Mouse (Mus musculus) neural tube, embryonic 15.5 days (tissue): ENCODE results near the gene Olfr1233. TPM values are rescaled to one million over a fixed set of nuclear protein-coding genes. Genes with fewer than 3 reads are reported as not detected.

Experiments used
- ATAC-seq: fragments of 200-750 bp; cut with Nextera tagmentation; 2 replicates; pipeline ENCODE4 v1.8.0; 2017; ENCODE audit warnings: mild to moderate bottlenecking, moderate TSS enrichment, moderate library complexity; ENCODE audit not compliant: low FRiP score
- H3K27ac ChIP-seq: fragments of 300-500 bp; sonication (generic); replicated peaks from 2 replicates; pipeline ENCODE4 v1.5.1; 2015; ENCODE audit warnings: mild to moderate bottlenecking, inconsistent platforms
- H3K27me3 ChIP-seq: fragments of 300-500 bp; sonication (generic); replicated peaks from 2 replicates; pipeline ENCODE4 v1.6.1; 2015; ENCODE audit warnings: inconsistent platforms
- H3K36me3 ChIP-seq: fragments of 300-500 bp; sonication (generic); 2 replicates; pipeline ENCODE4 v1.6.1; 2015; ENCODE audit warnings: inconsistent platforms
- H3K4me1 ChIP-seq: fragments of 300-500 bp; sonication (generic); 2 replicates; pipeline ENCODE4 v1.6.1; 2015; ENCODE audit warnings: inconsistent platforms
- H3K4me2 ChIP-seq: fragments of 300-500 bp; sonication (generic); 2 replicates; pipeline ENCODE4 v1.6.1; 2015; ENCODE audit warnings: inconsistent platforms, mild to moderate bottlenecking, moderate library complexity
- H3K4me3 ChIP-seq: fragments of 300-500 bp; sonication (generic); replicated peaks from 2 replicates; pipeline ENCODE4 v1.5.1; 2015; ENCODE audit warnings: mild to moderate bottlenecking, inconsistent platforms
- H3K9ac ChIP-seq: fragments of 300-500 bp; sonication (generic); replicated peaks from 2 replicates; pipeline ENCODE4 v1.6.1; 2015; ENCODE audit warnings: mild to moderate bottlenecking, inconsistent platforms
- H3K9me3 ChIP-seq: fragments of 300-500 bp; sonication (generic); replicated peaks from 2 replicates; pipeline ENCODE4 v1.6.1; 2016; ENCODE audit warnings: inconsistent platforms
- WGBS: fragments of 180-500 bp; shearing (Covaris S2); methylation state at CpG from one replicate; pipeline ENCODE4 v1.1.7; 2015; ENCODE audit warnings: mixed read lengths; 5-methylcytosine and 5-hydroxymethylcytosine counted together
- polyA plus RNA-seq: library from polyadenylated mRNA; unstranded; fragments of >200 nt; fragmentation: Nextera tagmentation; extraction: Ambion mirVana; gene quantifications from 2 replicates; pipeline ENCODE4 v1.2.1, GENCODE M21; 2015

Olfr1233 gene
- not detected in 2 replicates for polyA plus RNA-seq

DNA sequence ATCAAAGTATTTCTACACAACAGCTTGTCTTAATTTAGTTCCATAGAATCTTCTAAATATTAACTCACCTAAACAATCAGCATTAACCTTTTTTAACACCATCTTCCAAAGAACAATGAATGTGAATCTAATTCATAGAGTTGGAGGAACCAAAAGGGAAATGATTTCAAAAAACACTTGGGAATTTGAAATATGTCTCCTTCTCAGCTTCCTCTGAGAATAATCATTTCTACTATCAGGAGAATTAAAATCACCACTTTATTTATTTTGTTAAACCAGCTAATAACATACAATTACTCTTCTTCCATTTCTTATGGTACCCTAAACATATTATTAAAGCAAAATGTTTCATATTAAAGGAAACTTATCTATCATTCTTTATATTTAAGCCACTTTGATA lies at the start of gene Olfr1233:
Olfr1233 (minus strand) TSS at position 101 of the 400 bp plus-strand sequence.
- ATAC-seq, result no peak
- Histone ChIP-seq H3K27ac (no peak within 1 kb of the TSS), H3K9ac (no peak within 1 kb of the TSS), H3K4me3 (no peak within 1 kb of the TSS), H3K4me1 (no peaks in the 10 kb centered on the region), H3K36me3 (no peaks in the 10 kb centered on the region), H3K9me3 (no peaks in the 10 kb centered on the region), H3K4me2 (no peak within 1 kb of the TSS), H3K27me3 (no peaks in the 10 kb centered on the region)

DNA sequence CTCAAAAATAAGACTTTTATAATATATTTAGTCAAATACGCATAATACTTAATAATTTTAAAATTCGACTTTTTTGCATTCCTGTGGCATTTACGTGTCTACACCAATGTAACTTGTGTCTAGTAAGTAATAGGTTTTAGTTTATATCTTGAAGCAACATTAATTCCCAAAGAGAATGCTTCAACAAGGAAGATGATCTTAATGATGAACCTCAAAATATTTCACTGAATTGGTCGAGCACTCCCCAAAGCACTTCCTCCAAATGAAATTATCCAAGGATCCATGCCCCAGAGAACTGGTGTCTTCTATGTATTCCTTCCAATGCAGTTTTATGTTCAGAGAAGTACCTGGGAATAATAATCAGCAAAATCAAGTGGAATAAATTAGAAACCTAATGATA lies 22.6 kb upstream of the Olfr1233 start, which contains the start of gene Olfr1234:
Olfr1234 (minus strand) TSS at position 101 of the 400 bp plus-strand sequence.
- 87% methylated on average over 4 of the region's 4 CpGs for WGBS
- Histone ChIP-seq H3K4me3 (no peak within 1 kb of the TSS), H3K9ac (no peak within 1 kb of the TSS), H3K27ac (no peak within 1 kb of the TSS), H3K9me3 (no peaks in the 10 kb centered on the region), H3K4me1 (no peaks in the 10 kb centered on the region), H3K4me2 (no peak within 1 kb of the TSS), H3K27me3 (no peaks in the 10 kb centered on the region), H3K36me3 (no peaks in the 10 kb centered on the region)
- ATAC-seq, result no peak

DNA sequence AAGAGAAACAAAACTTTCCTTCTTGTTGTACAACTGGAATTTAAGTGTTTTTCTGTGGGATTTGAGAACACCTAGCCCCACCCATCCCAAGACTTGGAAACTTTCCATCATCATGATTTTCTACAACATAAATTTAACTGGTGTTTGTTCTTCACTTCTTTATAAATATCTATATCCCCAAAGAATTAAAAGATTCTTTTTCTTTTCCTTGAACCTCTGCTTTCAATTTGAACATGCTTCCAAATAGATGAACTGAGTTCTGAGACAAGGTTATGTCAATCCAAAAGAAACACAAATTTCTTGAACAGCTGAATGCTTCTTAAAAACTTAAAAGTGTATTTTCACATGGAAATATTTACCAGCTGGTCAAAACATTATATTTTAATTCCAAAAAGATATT lies 12.6 kb downstream of the Olfr1233 start, which contains the start of gene Olfr1232:
Olfr1232 (minus strand) TSS at position 101 of the 400 bp plus-strand sequence.
- Histone ChIP-seq H3K27me3 (no peaks in the 10 kb centered on the region), H3K27ac (no peak within 1 kb of the TSS), H3K4me3 (no peak within 1 kb of the TSS), H3K36me3 (no peaks in the 10 kb centered on the region), H3K4me1 (no peaks in the 10 kb centered on the region), H3K4me2 (no peak within 1 kb of the TSS), H3K9ac (no peak within 1 kb of the TSS), H3K9me3 (no peaks in the 10 kb centered on the region)
- no peak for ATAC-seq

DNA sequence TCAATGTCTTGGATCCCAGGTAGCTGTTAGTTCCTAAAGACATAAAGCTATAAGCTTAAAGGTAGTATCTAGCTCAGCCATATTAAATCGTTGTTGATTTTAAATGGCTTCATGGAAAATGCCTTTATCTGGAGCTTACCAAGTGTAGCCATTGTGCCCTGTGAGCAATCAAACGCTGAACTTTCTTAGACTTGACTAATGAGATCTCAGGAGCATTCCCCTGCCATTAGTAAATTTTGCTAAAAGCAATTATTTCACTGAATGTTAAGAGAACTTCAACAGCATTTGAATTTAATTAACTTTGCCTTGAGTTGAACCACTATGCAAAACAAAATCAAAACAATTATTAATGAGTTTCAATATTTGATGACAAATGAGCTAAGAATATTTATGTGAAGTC lies 35.2 kb downstream of the Olfr1233 start, which contains the start of gene Olfr1231:
Olfr1231 (minus strand) TSS at position 101 of the 400 bp plus-strand sequence.
- H3K27me3 ChIP-seq, result no peaks in the 10 kb centered on the region
- 80% methylated on average over 2 of the region's 2 CpGs for WGBS
- H3K9ac ChIP-seq, result no peak within 1 kb of the TSS
- H3K4me2 ChIP-seq, result no peak within 1 kb of the TSS
- no peak within 1 kb of the TSS for H3K4me3 ChIP-seq
- no peaks in the 10 kb centered on the region for H3K36me3 ChIP-seq
- H3K27ac ChIP-seq, result no peak within 1 kb of the TSS
- H3K4me1 ChIP-seq, result no peaks in the 10 kb centered on the region
- no peak for ATAC-seq
- no peaks in the 10 kb centered on the region for H3K9me3 ChIP-seq

DNA sequence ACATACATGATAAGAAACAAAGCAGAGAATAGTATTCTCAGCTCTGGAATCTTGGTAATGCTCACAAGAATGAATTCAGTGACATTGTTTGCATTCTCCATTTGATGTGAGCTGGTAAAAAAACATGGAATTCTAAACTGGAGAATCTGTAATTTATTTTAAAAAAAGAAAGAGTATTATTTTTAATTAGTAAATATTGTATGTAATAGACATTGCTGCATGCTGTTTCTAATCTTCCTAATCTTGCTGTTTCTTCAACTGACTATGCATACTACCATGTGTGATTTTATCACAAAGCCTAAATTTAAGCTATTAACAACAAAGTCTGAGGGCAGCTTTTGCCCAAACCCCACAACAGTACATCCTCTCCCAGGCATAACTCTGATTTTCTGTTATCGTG lies 45.0 kb downstream of the Olfr1233 start, which contains the start of gene Olfr1230:
Olfr1230 (minus strand) TSS at position 101 of the 400 bp plus-strand sequence.
- H3K9ac ChIP-seq, result no peak within 1 kb of the TSS
- no peak within 1 kb of the TSS for H3K4me3 ChIP-seq
- H3K9me3 ChIP-seq, result no peaks in the 10 kb centered on the region
- 93% methylated on average over 1 of the region's 1 CpGs for WGBS
- H3K4me2 ChIP-seq, result no peak within 1 kb of the TSS
- H3K4me1 ChIP-seq, result no peaks in the 10 kb centered on the region
- H3K27ac ChIP-seq, result no peak within 1 kb of the TSS
- H3K27me3 ChIP-seq, result no peaks in the 10 kb centered on the region
- H3K36me3 ChIP-seq, result no peaks in the 10 kb centered on the region
- no peak for ATAC-seq

DNA sequence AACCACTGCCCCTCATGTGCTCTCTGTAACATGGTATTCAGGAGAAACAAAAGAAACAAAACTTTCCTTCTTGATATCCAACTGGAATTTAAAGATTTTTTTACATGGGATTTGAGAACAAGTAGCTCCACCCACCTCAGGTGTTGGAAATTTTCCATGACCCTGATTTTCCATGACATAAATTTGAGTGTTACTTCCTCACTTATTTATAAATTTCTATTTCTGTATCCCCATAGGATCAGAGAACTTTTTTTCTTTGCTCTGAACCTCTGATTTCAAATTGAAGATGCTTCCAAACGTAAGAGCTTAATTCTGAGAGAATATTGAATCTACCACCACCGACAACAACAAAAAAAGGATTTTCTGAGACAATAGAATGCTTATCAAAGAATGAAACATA lies 54.3 kb downstream of the Olfr1233 start, which contains the start of gene Olfr1229:
Olfr1229 (minus strand) TSS at position 101 of the 400 bp plus-strand sequence.
- Histone ChIP-seq H3K9ac (no peak within 1 kb of the TSS), H3K36me3 (no peaks in the 10 kb centered on the region), H3K27me3 (no peaks in the 10 kb centered on the region), H3K4me2 (no peak within 1 kb of the TSS), H3K9me3 (no peaks in the 10 kb centered on the region; the same call in 1 of the 2 replicates), H3K4me3 (no peak within 1 kb of the TSS), H3K4me1 (no peaks in the 10 kb centered on the region), H3K27ac (no peak within 1 kb of the TSS)
- no peak for ATAC-seq
- 76% methylated on average over 2 of the region's 2 CpGs for WGBS

Other genes starting within 250 kb of the Olfr1233 start
- gene Olfr1220, start 235.6 kb downstream of the Olfr1233 start, polyA plus RNA-seq, result not detected in 2 replicates
- not detected in 2 replicates for gene Olfr1221, start 225.1 kb downstream of the Olfr1233 start, polyA plus RNA-seq
- not detected in 2 replicates for gene Olfr1222, start 209.3 kb downstream of the Olfr1233 start, polyA plus RNA-seq
- not detected in 2 replicates for gene Olfr1223, start 190.8 kb downstream of the Olfr1233 start, polyA plus RNA-seq
- gene Olfr1224-ps1, start 178.3 kb downstream of the Olfr1233 start, polyA plus RNA-seq, result not detected in 2 replicates
- not detected in 2 replicates for gene Olfr1225, start 167.7 kb downstream of the Olfr1233 start, polyA plus RNA-seq
- gene Olfr1226, start 142.3 kb downstream of the Olfr1233 start, polyA plus RNA-seq, result not detected in 2 replicates
- not detected in 2 replicates for gene Olfr1228, start 88.3 kb downstream of the Olfr1233 start, polyA plus RNA-seq
- not detected in 2 replicates for gene Olfr1229, start 54.4 kb downstream of the Olfr1233 start, polyA plus RNA-seq
- not detected in 2 replicates for gene Olfr1230, start 45.1 kb downstream of the Olfr1233 start, polyA plus RNA-seq
- not detected in 2 replicates for gene Olfr1231, start 35.3 kb downstream of the Olfr1233 start, polyA plus RNA-seq
- not detected in 2 replicates for gene Olfr1232, start 12.7 kb downstream of the Olfr1233 start, polyA plus RNA-seq
- not detected in 2 replicates for gene Olfr1234, start 22.5 kb upstream of the Olfr1233 start, polyA plus RNA-seq
- not detected in 2 replicates for gene Olfr1238, start 67.3 kb upstream of the Olfr1233 start, polyA plus RNA-seq
- not detected in 2 replicates for gene Olfr1239, start 78.0 kb upstream of the Olfr1233 start, polyA plus RNA-seq
- gene Olfr1240, start 100.6 kb upstream of the Olfr1233 start, polyA plus RNA-seq, result not detected in 2 replicates
- not detected in 2 replicates for gene Olfr1241, start 144.7 kb upstream of the Olfr1233 start, polyA plus RNA-seq
- gene Olfr1242, start 155.9 kb upstream of the Olfr1233 start, polyA plus RNA-seq, result not detected in 2 replicates
- gene Olfr1243, start 189.1 kb upstream of the Olfr1233 start, polyA plus RNA-seq, result not detected in 2 replicates
- gene Olfr1245, start 236.0 kb upstream of the Olfr1233 start, polyA plus RNA-seq, result not detected in 2 replicates